Mouse (Mus musculus) ovary, postnatal 14 days (tissue): ENCODE results near the gene Maged1.
"Not testable (repeated sequence)": the region's sequence is repeated elsewhere in the genome, so short reads cannot be mapped to it uniquely, and the experiment has no call there.

Experiments
- DNase-seq: peaks from one replicate; pipeline ENCODE4 v3.0.0; 2022; ENCODE audit warnings: low spot score

Gene Maged1

DNA sequence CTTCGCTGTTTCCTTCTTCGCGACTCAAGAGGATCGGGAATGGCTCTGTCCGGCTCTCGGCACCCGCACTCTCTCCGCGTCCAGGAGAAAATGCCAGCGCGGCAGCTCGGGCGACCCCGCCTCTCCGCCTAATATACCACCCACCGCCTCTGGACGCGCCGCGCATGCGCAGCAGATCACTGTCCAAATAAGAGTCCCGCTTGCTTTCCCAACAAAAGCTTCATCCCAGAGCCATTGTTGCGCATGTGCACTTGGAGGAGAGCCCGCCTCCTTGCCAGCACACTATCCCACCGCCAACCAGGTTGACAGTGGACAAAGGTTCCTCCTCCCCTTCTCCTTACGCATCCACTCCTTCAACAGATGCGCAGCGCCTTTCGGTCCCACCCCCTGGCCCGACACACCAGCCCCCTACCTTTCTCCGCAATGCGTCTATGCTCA, at the start of gene Maged1:
Gene Maged1 (minus strand): TSS at position 226 of the 438 bp plus-strand sequence.
- DNase-seq, result peak; percentile 75

DNA sequence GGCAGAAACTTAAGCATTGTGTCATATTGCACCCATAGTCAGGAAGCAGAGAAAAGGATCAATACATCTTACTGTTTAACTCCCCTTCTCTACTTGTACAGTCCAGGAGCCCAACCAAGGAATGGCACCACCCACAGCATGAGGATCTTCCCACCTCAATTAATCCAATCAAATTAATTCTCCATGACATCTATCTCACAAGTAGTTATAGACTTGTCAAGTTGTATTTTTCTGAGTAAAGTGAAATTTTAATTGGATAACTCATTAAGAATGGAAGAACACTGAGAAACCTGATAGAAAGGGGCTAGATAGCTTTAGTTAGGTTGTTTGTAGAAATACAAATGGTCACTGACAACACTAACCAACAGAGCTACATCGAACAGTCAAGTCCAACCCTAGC, 38.3 kb upstream of the Maged1 start:
- DNase-seq, result no peak

DNA sequence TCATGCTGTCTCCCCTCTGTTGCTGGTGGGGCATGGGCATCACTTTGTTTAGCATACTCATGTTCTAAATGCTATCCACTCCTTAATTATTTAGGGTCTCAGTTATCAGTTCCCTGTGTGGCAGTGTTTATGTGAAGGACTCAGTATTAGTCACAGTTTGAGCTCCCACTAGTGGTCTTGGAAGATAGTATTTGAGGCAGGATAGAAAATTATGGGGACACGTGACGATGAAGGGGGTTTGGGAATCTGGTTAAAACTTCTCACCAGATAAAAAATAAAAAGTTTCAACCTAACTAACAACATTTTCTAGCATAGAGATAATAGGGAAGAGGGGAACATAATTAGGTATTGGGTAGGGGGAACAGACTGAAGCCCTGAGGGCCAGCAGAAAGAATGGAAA, 22.8 kb upstream of the Maged1 start:
- DNase-seq, result no peak

DNA sequence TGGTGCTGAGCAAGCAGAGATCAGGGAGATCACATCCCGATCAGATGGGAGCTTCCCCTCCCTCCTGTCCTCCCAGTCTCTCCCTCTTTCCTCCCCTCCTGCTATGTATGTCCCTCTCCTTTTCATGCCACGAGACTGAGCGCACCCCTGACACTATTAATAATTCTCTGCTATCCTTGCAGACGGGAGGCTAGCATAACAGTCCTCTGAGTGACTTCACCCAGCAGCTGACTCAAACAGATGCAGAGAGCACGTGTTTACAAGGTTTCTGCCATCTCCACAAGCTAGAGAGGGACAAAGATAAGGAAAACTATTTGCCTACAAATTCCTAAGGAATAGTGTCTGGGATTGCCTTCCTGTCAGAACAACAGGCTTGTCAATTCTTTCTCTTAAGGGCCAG, 20.4 kb upstream of the Maged1 start:
- DNase-seq, result no peak

DNA sequence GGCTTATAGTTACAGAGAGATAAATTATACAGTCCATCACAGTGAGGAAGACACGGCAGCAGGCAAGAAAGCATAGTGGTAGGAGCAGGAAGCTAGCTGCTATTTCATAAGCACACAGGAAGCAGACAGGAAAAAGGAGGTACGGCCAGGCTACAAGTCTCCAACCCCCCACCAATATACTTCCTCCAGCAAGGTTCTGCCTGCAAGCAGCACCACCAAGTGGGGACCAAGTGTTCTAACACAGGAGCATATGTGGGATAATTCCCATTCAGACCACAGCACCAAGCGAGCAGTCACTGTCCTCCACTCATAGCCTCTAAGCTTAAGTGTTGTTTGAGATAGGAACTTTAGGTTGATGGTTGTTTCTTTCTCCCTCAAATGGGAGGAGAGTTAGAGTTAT, 6.3 kb upstream of the Maged1 start:
- no peak for DNase-seq

DNA sequence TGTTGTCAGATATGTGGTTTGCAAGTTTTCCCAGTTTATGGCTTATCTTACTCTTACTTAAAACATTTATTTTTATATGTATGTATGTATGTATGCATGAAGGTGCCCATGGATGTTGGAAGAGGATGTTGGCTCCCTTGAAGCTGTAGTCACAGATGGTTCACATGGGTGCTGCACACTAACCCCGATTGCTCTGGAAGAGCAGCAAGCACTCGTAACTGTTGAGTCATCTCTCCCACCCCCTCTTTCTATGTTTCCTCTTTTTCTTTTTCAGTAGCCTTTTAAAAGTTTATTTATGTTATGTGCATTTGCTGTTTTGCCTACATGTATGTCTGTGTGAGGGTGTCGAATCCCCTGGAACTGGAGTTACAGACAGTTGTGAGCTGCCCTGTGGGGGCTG, 4.0 kb upstream of the Maged1 start:
- DNase-seq, result no peak

DNA sequence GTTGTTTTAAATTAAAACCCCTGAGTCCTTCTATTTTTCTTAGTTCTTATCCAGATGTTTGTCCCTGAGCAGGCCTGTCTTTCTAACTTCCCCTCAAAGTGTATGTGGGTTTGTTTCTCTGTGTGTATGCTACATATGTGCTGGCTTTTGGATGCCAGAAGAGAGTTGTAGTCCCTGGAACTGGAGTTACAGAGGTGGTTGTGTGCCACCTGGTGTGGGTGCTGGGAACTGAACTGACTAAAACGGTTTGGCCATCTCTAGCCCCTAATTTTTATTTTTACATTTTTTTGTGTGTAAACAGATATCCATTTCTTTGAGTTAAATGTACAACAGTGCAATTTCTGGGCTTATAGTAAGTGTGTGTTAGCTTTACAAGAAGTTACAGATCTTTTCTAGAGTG, 3.0 kb upstream of the Maged1 start:
- no peak for DNase-seq

DNA sequence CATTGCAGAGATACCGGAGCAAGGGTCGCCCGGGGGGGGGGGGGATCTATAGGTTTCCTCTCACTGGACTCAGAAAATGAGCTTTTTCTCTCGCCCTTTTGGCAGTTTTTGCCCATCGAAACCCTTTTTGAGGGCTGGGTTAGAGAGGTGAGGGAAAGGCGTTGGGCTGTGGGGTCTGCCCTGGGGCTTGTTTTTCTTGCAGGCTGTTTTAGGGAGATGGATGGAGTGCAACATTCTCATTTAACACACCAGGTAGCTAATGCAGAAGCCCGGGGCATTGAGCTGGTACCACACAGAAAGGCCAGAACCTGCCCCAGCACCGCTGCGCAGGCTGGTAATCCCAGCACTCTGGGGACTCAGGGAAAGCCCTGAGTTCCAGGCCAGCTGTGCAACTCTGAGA, 593 bp upstream of the Maged1 start:
- DNase-seq, result no peak

DNA sequence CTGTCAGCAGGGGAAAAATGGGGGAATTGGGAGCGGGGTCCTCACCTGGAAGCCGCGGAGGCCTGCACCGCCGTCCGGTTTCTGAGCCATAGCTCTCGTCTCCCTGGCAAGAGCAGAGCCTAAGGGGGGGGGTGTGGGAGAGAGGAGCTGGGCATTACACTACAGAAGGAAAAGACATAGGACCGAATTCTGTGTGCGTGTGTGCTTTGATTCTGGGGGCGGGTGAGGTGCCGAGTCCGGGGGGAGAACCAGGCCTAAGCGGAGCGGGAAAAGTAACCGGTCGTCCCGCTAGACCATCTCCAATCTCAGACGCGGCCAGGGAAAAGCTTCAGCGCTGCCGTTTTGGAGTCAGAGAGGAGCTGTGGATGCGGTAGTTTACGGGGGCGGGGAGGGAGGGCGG, 737 bp downstream of the Maged1 start:
- DNase-seq, result no peak

DNA sequence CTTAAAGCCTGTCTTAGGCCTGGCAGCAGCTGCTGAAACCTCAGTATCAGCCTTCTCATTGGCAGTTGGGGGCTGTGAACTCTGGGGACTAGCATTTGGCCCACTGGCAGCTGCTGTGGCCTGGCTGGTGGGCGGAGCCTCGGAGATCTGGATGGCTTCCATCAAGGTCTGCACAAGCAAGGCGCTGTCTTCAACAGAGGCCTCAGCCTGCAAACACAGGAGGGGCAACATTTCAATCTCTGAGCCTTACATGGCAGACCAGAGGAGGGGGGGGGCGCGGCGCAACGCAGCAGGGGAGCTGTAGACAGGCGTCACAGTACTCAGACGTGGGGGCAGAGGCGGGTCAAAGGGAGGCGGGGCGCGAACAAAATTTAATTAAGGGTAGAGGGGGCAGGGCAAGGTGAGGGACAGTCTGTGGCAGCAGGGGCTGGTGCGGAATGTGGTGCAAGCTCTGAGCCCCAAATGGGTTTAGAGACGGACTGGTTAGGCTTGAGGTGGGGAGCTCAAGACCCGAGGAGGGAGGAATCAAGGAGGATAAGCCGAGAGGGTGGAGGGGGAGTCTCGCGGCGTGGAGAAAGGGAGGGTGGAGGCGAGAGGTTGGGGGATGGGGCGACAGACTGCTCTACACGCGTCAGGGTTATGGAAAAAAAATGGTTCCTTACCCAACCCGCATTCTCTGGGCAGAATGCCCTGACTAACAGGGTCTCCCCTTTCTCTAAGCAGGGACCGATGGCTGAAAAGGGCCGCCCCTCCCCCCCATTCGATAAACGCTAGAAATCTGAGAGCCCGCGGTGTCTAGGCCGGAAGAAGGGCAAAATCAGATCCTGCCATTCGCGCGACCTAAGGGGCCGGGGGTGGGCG, 1.4 kb downstream of the Maged1 start:
- peak; percentile 55 for DNase-seq

DNA sequence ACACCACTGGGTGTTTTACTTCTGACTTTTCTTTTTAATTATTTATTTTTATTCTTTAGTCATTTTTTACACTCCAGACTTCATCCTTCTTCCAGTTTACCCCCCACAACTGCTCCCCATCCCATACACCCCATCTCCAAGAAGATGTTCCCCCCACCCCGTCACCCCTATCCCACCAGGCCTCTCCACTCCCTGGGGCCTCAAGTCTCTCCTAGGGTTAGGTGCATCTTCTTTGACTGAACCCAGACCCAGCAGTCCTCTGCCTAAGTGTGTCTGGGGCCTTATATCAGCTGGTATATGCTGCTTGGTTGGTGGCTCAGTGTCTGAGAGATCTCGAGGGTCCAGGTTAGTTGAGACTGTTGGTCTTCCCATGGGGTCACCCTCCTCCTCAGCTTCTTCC, 7.6 kb downstream of the Maged1 start:
- no peak for DNase-seq

DNA sequence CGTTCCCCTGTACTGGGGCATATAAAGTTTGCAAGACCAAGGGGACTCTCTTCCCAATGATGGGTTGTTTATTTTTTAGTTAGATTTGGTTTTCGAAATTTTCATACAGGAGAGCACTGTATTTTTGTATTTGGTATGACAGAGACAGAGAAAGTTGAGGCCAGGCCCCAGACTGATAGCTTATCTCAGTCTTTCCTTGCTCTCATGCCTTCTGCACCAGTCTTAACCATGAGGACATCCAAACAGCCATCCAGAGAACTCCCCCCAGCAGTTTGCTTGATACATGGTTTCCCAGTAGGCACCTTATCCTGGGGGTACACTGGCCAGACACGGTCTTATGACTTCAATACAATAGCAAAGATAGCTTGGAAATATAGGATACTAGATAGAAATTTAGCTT, 11.6 kb downstream of the Maged1 start:
- no peak for DNase-seq

DNA sequence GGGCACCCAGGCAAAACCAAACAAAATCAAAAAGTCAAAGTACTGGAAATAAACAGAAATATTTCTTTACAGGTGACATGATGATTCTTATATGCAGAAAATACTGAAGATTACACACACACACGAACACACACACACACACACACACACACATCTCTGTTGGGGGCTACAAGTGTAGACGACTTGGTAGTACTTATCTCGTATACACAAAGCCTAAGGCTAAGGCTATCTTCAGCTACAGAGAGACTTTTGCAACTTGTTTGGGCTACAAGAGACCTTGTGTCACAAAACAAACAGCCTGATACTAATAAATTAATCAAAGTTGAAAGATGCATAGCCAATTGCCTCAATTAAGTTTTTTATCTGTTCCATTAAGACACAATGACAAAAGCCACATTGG, 19.8 kb downstream of the Maged1 start:
- no peak for DNase-seq

DNA sequence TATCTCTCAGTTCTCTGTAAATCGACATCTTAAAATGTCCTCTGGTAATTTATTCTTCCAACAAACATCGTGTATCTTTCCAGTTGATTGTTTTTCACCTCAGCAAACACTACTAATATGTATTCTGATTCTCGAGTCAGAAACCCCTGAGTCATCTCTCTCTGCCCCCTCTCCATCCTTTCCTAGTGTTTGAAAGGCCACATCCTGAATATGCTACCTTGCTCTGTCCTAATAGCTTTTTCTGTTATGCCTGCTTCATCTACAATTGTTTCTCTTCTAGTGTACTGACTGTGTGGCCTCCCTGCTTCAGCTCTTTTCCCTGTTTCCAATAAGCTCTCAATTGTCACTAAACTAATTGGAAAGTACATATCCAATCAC, 33.5 kb downstream of the Maged1 start:
- DNase-seq, result no peak

DNA sequence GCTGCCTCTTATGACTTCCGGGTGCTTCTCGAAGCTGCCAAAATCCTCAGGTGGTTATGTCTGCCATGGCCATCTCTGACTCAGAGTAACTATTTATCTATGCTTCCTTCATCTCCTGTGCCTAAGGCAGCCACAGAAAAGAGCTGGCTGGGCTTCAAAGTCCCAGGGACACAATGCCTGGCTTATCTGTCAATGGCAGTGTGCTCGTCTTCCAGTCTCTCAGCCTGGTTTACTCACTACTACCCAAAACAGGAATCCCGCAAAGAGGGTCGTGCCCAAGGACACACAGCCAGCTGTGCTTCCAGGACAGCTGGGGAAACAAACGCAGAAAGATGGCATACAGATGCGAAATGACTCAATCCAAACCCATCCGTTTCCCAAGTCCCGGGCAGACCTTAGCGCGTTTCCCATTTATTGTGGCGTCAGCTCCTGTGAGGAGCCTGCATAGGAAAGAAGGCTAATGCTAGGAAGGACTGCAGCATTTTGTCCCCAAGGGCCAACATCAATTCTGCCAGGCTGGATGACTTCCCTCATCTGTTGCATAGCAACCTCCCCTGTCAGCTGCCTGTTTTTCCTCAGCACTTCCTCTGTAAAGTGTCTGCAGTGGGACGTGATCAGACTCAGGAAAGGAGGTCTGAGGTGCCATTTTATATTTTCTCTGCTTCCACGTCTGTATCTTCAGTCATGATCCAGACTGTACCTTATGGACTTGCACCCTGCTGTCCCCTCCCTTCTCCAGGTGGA, 34.1 kb downstream of the Maged1 start:
- not testable (repeated sequence) for DNase-seq

DNA sequence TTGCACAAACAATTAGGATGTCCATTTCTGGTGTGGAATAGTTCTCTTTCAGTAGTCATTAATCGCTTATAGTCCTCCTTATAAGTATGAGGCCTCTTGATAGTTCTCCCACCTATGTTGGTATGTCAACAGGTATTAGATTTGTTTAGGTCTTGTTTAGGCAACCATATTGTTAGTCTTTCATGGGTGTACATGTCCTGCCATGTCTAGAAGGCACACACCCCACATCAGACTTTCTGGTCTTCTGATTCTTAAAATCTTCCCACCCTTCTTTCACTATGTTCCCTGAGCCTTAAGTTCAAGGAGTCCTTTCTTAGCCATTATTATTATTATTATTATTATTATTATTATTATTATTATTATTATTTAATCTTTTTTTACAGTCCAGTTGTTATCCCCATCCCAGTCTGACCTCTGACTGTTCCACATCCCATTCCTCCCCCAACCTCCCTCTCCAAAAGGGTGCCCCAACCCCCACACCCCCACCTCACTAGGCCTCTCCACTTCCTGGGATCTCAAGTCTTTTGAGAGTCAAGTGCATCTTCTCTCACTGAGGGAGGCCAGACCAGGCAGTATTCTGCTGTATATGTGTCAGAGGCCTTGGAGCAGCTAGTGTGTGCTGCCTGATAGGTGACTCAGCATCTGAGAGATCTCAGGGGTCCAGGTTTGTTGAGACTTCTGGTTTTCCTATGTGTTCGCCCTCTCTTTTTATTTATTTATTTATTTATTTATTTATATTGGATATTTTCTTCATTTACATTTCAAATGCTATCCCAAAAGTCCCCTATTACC, 55.7 kb downstream of the Maged1 start:
- no peak for DNase-seq
